Mouse (Mus musculus) limb, embryonic 14.5 days (tissue): ENCODE measurements at regions not wholly inside any gene's neighbourhood (a gene's known extent, or its start where the extent isn't known, plus 50 kb on each side); places are given as distances from the start of the nearest gene placed in this dataset.

Experiments
- ATAC-seq: fragments of 200-750 bp; cut with Nextera tagmentation; 2 replicates; pipeline ENCODE4 v1.8.0; 2017; ENCODE audit warnings: low read depth, moderate number of reproducible peaks, moderate TSS enrichment; ENCODE audit not compliant: low FRiP score
- DNase-seq: peaks from one replicate; pipeline ENCODE4 v3.0.0-alpha.2; 2015; ENCODE audit warnings: low spot score
- H3K27ac ChIP-seq: fragments of 300-500 bp; sonication (generic); replicated peaks from 2 replicates; pipeline ENCODE4 v1.5.1; 2014; ENCODE audit warnings: low read depth, mild to moderate bottlenecking, low read length, moderate library complexity, mixed read lengths
- H3K27me3 ChIP-seq: fragments of 300-500 bp; sonication (generic); 2 replicates; pipeline ENCODE4 v1.6.1; 2014; ENCODE audit warnings: low read length, mixed read lengths; ENCODE audit not compliant: control insufficient read depth, insufficient read depth
- H3K36me3 ChIP-seq: fragments of 300-500 bp; sonication (generic); 2 replicates; pipeline ENCODE4 v1.6.1; 2014; ENCODE audit warnings: mild to moderate bottlenecking, low read length, moderate library complexity, mixed read lengths; ENCODE audit not compliant: control insufficient read depth, insufficient read depth
- H3K4me1 ChIP-seq: fragments of 300-500 bp; sonication (generic); 2 replicates; pipeline ENCODE4 v1.6.1; 2014; ENCODE audit warnings: antibody characterized with exemption, low read length, mixed read lengths; ENCODE audit not compliant: control insufficient read depth, insufficient read depth
- H3K4me2 ChIP-seq: fragments of 300-500 bp; sonication (generic); replicated peaks from 2 replicates; pipeline ENCODE4 v1.6.1; 2014; ENCODE audit warnings: low read depth, mild to moderate bottlenecking, low read length, moderate library complexity; ENCODE audit not compliant: severe bottlenecking
- H3K4me3 ChIP-seq: fragments of 300-500 bp; sonication (generic); replicated peaks from 2 replicates; pipeline ENCODE4 v1.5.1; 2014; ENCODE audit warnings: low read length
- H3K9ac ChIP-seq: fragments of 300-500 bp; sonication (generic); 2 replicates; pipeline ENCODE4 v1.6.1; 2014; ENCODE audit warnings: mild to moderate bottlenecking, low read depth, low read length, moderate library complexity; ENCODE audit not compliant: severe bottlenecking
- H3K9me3 ChIP-seq: fragments of 300-500 bp; sonication (generic); 2 replicates; pipeline ENCODE4 v1.6.1; 2016; ENCODE audit warnings: low read length; ENCODE audit not compliant: control insufficient read depth
- POLR2A ChIP-seq: fragments of 200-500 bp; IDR thresholded peaks from 2 replicates; pipeline ENCODE4 v1.8.0; 2012; ENCODE audit warnings: inconsistent platforms, mild to moderate bottlenecking, moderate library complexity, borderline replicate concordance; ENCODE audit not compliant: insufficient read depth, insufficient read length; ENCODE audit errors: extremely low read depth
- WGBS: fragments of 180-500 bp; shearing (Covaris S2); extraction: QIAGEN DNeasy Blood & Tissue Kit; methylation state at CpG from one replicate; pipeline ENCODE4 v1.1.7; 2014; 5-methylcytosine and 5-hydroxymethylcytosine counted together

DNA sequence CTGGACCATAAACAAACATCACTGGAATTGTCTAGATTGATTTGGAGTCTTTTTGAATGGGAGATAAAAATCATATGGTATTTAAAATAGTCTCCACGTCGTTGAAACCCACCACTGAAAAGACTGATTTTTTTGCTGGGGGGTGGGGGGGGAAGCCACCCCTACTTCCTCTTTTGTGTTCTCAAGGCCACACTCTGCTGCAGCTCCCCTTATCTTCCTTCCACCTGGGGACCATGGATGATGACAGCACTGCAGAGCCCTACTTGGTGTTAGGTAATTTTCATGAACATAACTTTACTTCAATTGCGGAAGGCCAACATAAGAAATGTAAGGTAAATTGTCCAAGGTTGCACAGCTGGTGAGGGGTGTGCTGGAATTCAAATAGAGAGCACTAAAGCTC lies 232.4 kb upstream of the Vrk2 start:
- H3K4me2 ChIP-seq: no peak overlapping the region
- no peak overlapping the region for H3K27ac ChIP-seq
- TF ChIP-seq POLR2A: no peak
- no peaks in the 10 kb centered on the region for H3K4me1 ChIP-seq
- ATAC-seq (no peak), DNase-seq (no peak)
- WGBS: 80% methylated on average over 3 of the region's 3 CpGs
- H3K36me3 ChIP-seq: no peaks in the 10 kb centered on the region
- no peaks in the 10 kb centered on the region for H3K9me3 ChIP-seq
- H3K4me3 ChIP-seq: no peak overlapping the region
- H3K27me3 ChIP-seq: no peaks in the 10 kb centered on the region
- H3K9ac ChIP-seq: no peak overlapping the region

DNA sequence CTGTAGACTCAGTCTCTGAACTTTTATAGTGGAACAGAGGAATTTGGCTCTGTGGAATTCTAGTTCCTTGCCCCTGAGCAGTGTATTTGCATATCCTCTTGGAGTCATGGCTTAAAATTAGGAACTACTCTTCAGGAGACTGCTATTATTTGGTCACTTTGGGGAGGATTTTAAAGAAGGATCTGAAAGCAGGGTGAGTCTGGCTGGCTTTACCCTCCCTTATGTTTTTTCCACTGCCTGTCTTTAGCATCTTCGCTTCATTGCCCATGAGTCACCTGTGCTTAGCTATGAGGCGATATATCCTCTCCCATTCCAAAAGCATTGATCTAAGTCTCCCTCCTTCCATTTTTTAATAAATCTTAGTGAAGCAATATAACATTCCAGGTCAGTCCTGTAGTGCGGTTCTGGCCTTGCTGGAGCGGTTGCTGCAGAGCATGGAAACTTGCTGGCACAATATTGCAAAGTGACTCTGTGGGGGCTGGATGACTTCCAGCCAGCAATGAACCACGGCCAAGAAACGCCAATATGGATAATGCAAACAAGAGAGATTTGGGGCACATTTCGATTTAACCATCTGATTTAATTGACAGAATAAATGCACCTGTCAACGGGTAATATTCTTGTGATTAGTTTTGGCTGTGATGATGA lies 230.4 kb upstream of the Vrk2 start:
- Histone ChIP-seq H3K9ac (no peak overlapping the region), H3K36me3 (no peaks in the 10 kb centered on the region), H3K27ac (no peak overlapping the region; the same call in 1 of the 2 replicates), H3K4me1 (no peaks in the 10 kb centered on the region), H3K9me3 (no peaks in the 10 kb centered on the region), H3K27me3 (no peaks in the 10 kb centered on the region), H3K4me2 (no peak overlapping the region), H3K4me3 (no peak overlapping the region)
- WGBS: 55% methylated on average over 8 of the region's 8 CpGs
- no peak for TF ChIP-seq POLR2A
- peak; percentile 41; the same call in 1 of the 2 replicates for ATAC-seq
- peak; percentile 70 for DNase-seq

DNA sequence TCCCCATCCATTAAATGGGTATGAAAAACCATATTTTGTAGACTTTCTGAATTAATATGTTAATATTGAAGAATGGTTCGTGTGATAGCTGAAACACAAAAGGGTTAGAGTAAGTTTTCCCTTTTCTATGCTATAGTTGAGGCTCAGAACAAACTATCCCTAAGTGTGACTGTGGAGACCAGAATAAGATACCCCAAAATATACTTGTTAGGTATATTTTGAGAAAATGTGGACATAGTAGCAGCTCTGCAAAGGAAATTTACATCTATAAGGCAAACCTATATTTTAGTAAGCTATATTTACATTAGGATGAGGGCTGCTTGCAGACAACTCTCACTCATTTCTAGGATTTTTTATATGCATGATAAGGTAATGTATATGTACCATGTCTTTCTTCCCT lies 227.3 kb upstream of the Vrk2 start:
- no peaks in the 10 kb centered on the region for H3K27me3 ChIP-seq
- no peak overlapping the region for H3K4me2 ChIP-seq
- DNase-seq (no peak), ATAC-seq (no peak)
- no peak overlapping the region for H3K9ac ChIP-seq
- no peaks in the 10 kb centered on the region for H3K4me1 ChIP-seq
- no peak overlapping the region for H3K4me3 ChIP-seq
- H3K9me3 ChIP-seq: no peaks in the 10 kb centered on the region
- H3K36me3 ChIP-seq: no peaks in the 10 kb centered on the region
- H3K27ac ChIP-seq: no peak overlapping the region
- no peak for TF ChIP-seq POLR2A
- WGBS: 63% methylated on average over 1 of the region's 1 CpGs

DNA sequence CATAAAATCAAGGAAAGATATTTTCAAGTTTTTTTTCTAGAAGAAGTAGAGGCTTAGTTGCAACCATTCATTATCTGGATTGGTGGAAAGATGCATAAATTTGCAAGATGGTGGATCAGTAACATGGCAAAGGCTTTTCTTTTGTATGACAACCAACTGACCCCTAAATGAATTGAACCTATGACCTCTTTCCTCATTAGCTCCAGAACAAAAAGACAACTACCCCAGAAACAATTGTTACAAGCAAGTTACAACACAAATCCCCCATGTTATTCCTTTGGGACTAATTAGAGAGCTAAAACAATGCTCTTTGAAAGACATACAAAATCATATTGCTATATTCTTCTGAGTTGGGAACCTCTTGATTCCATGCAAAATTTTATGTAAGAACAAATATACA lies 223.5 kb upstream of the Vrk2 start:
- no peaks in the 10 kb centered on the region for H3K9me3 ChIP-seq
- no peaks in the 10 kb centered on the region for H3K27me3 ChIP-seq
- no peak overlapping the region for H3K4me2 ChIP-seq
- no peak for ATAC-seq
- no peaks in the 10 kb centered on the region for H3K4me1 ChIP-seq
- no peaks in the 10 kb centered on the region for H3K36me3 ChIP-seq
- no peak for TF ChIP-seq POLR2A
- H3K27ac ChIP-seq: no peak overlapping the region
- DNase-seq: no peak
- H3K9ac ChIP-seq: no peak overlapping the region
- no peak overlapping the region for H3K4me3 ChIP-seq

DNA sequence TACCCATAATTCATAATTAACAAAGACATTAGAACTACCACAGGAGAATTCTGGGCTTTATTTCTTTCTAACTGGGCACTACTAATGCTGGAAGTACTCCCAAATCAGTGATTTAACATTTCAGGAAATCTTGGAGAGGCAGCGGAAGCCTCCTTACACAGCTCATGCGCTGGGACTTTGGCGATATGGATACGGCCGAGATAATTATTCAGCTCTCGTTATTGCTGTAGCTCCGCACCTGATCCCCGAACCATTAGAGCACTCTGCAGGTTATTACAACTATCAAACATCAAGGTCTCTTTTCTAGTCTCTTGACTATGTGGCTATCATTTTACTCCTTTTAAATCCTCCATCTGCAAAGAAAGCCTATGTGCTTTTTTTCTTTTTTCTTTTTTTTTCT lies 221.3 kb upstream of the Vrk2 start:
- H3K9me3 ChIP-seq: no peaks in the 10 kb centered on the region
- no peaks in the 10 kb centered on the region for H3K4me1 ChIP-seq
- no peak overlapping the region for H3K4me2 ChIP-seq
- ATAC-seq: no peak
- no peak for DNase-seq
- no peak for TF ChIP-seq POLR2A
- WGBS: 67% methylated on average over 8 of the region's 8 CpGs
- H3K27me3 ChIP-seq: no peaks in the 10 kb centered on the region
- H3K27ac ChIP-seq: no peak overlapping the region
- no peak overlapping the region for H3K9ac ChIP-seq
- H3K36me3 ChIP-seq: no peaks in the 10 kb centered on the region
- no peak overlapping the region for H3K4me3 ChIP-seq

DNA sequence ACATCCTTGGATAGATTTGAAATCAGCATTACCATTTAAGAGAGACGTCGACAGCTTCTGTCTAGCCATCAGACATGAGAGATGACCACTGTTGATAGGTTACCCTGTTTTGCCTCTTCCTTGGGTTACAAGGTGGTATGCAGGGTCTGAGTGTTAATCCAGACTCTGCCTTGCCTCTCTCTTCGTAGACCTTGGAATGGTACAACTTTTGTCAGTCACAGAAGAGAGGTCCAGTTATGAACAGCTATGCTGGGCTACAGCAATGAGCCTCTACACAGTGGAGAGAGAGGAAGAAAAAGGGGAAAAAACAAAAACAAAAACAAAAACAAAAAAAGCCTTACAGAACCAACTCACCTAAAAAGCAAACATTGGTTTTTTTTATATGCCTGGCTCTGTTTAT lies 220.8 kb upstream of the Vrk2 start:
- Histone ChIP-seq H3K36me3 (no peaks in the 10 kb centered on the region), H3K4me3 (no peak overlapping the region), H3K4me1 (no peaks in the 10 kb centered on the region), H3K4me2 (no peak overlapping the region), H3K27me3 (no peaks in the 10 kb centered on the region), H3K27ac (no peak overlapping the region), H3K9me3 (no peaks in the 10 kb centered on the region), H3K9ac (no peak overlapping the region)
- ATAC-seq: no peak
- WGBS: 80% methylated on average over 3 of the region's 3 CpGs
- no peak for DNase-seq
- no peak for TF ChIP-seq POLR2A
